Mouse (Mus musculus): ENCODE measurements around the gene Syce3. TPM values are rescaled to one million over a fixed set of nuclear protein-coding genes. Genes with fewer than 3 reads are reported as not detected.

Syce3 gene
- polyA plus RNA-seq, 1 experiment from 2014 or later: 3.4 TPM

- Histone ChIP-seq H3K9ac (ENCODE audit: low read depth, low read length) (peak within 1 kb of the TSS; percentile 82), H3K4me2 (replicated peaks; ENCODE audit: low read depth) (peak within 1 kb of the TSS; percentile 82), H3K27me3 (replicated peaks; ENCODE audit: control insufficient read depth, insufficient read depth, low read length) (no peaks in the 10 kb centered on the region), H3K4me3 (ENCODE audit: low read depth, low read length) (peak within 1 kb of the TSS; percentile 74), H3K36me3 (ENCODE audit: control insufficient read depth, insufficient read depth) (peaks cover 33% of the 10 kb centered on the region), H3K4me1 (replicated peaks; ENCODE audit: control insufficient read depth, insufficient read depth, low read length) (peaks cover 6% of the 10 kb centered on the region; the same call in 1 of the 2 replicates), H3K27ac (ENCODE audit: low read depth, low read length) (peak within 1 kb of the TSS; percentile 63), H3K9me3 (ENCODE audit: control insufficient read depth) (no peaks in the 10 kb centered on the region)
- WGBS: under 1% methylated on average over 63 of the region's 64 CpGs
- peak; percentile 92 for ATAC-seq
- no peak for TF ChIP-seq CTCF (IDR thresholded peaks at IDR 0.05; ENCODE audit: low read depth)
These were observed 54.8 kb downstream of the Syce3 start, which contains the start of the genes Lmf2 and Ncaph2 for GRCm38 (mm10) chr15:89355241-89356187. Gene Lmf2, minus strand, starts transcription at chr15:89355659. Gene Ncaph2, plus strand, starts transcription at chr15:89355719.

DNA sequence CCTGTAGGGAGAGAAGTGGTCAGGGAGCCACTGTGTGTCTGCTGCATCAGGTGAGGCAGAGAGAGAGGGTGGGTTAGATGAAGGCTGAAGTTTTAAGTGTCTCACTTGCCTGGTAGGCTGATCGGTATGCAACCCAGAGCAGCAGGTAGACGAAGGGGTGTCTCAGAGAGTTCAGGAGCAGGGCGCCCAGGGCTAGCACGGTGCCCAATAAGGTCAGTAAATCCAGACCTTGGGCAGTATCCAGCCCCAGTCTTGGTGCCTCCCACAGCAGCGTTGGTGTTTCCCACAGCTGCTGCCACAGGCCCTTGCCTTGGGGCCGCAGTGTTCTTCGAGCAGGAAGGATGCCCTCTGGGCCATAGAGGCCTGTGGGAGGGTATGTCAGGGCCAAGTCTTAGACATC, 55.8 kb downstream of the Syce3 start:
- Histone ChIP-seq H3K9ac (ENCODE audit: low read depth, low read length) (peak overlapping the region; percentile 82), H3K4me3 (ENCODE audit: low read depth, low read length) (peak overlapping the region; percentile 74), H3K27ac (ENCODE audit: low read depth, low read length) (no peak overlapping the region), H3K36me3 (ENCODE audit: control insufficient read depth, insufficient read depth) (peaks cover 30% of the 10 kb centered on the region), H3K4me1 (replicated peaks; ENCODE audit: control insufficient read depth, insufficient read depth, low read length) (peaks cover 6% of the 10 kb centered on the region; the same call in 1 of the 2 replicates), H3K9me3 (ENCODE audit: control insufficient read depth) (no peaks in the 10 kb centered on the region), H3K27me3 (replicated peaks; ENCODE audit: control insufficient read depth, insufficient read depth, low read length) (no peaks in the 10 kb centered on the region), H3K4me2 (replicated peaks; ENCODE audit: low read depth) (peak overlapping the region; percentile 82)
- 80% methylated on average over 7 of the region's 7 CpGs for WGBS
- TF ChIP-seq CTCF (IDR thresholded peaks at IDR 0.05; ENCODE audit: low read depth): no peak
- ATAC-seq: no peak

GRCm38 (mm10) chr15:89353837-89354236, 56.5 kb downstream of the Syce3 start:
- Histone ChIP-seq H3K9ac (ENCODE audit: low read depth, low read length) (no peak overlapping the region), H3K36me3 (ENCODE audit: control insufficient read depth, insufficient read depth) (peaks cover 30% of the 10 kb centered on the region), H3K9me3 (ENCODE audit: control insufficient read depth) (no peaks in the 10 kb centered on the region), H3K4me2 (replicated peaks; ENCODE audit: low read depth) (no peak overlapping the region), H3K27me3 (replicated peaks; ENCODE audit: control insufficient read depth, insufficient read depth, low read length) (no peaks in the 10 kb centered on the region), H3K27ac (ENCODE audit: low read depth, low read length) (no peak overlapping the region), H3K4me1 (replicated peaks; ENCODE audit: control insufficient read depth, insufficient read depth, low read length) (peaks cover 6% of the 10 kb centered on the region; the same call in 1 of the 2 replicates), H3K4me3 (ENCODE audit: low read depth, low read length) (no peak overlapping the region)
- ATAC-seq: no peak
- TF ChIP-seq CTCF (IDR thresholded peaks at IDR 0.05; ENCODE audit: low read depth): no peak
- 94% methylated on average over 16 of the region's 16 CpGs for WGBS

DNA sequence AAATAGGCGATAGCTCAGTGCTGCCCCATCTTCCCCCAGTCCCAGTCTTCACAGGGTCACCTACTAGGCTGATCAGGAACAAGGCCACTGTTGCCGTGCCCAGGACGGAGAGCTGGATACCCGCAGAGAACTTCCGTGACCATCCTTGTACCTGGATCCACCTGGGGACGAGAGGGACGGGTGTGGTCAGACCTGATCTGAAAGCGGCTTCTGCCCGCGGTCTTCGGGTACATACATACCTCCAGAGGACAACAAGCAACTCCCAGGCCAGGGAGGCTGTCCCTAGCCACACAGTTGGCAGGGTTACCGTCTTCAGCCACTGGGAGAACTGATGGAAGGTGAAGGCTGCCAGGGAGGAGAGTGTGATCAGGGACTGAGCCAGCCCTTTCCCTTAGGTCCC, 57.5 kb downstream of the Syce3 start:
- H3K27ac ChIP-seq (ENCODE audit: low read depth, low read length): no peak overlapping the region
- H3K4me1 ChIP-seq (replicated peaks; ENCODE audit: control insufficient read depth, insufficient read depth, low read length): peaks cover 6% of the 10 kb centered on the region; the same call in 1 of the 2 replicates
- TF ChIP-seq CTCF (IDR thresholded peaks at IDR 0.05; ENCODE audit: low read depth): no peak
- H3K4me2 ChIP-seq (replicated peaks; ENCODE audit: low read depth): no peak overlapping the region
- peaks cover 27% of the 10 kb centered on the region for H3K36me3 ChIP-seq (ENCODE audit: control insufficient read depth, insufficient read depth)
- no peaks in the 10 kb centered on the region for H3K27me3 ChIP-seq (replicated peaks; ENCODE audit: control insufficient read depth, insufficient read depth, low read length)
- no peak overlapping the region for H3K4me3 ChIP-seq (ENCODE audit: low read depth, low read length)
- no peak for ATAC-seq
- no peaks in the 10 kb centered on the region for H3K9me3 ChIP-seq (ENCODE audit: control insufficient read depth)
- H3K9ac ChIP-seq (ENCODE audit: low read depth, low read length): no peak overlapping the region
- 94% methylated on average over 12 of the region's 12 CpGs for WGBS

- no peak for TF ChIP-seq CTCF (IDR thresholded peaks at IDR 0.05; ENCODE audit: low read depth)
- 90% methylated on average over 14 of the region's 14 CpGs for WGBS
These were observed 58.2 kb downstream of the Syce3 start for GRCm38 (mm10) chr15:89352054-89352453.

GRCm38 (mm10) chr15:89351302-89351701, 59.0 kb downstream of the Syce3 start:
- Histone ChIP-seq H3K27ac (ENCODE audit: low read depth, low read length) (no peak overlapping the region), H3K27me3 (replicated peaks; ENCODE audit: control insufficient read depth, insufficient read depth, low read length) (no peaks in the 10 kb centered on the region)

More at GRCm38 (mm10) chr15:89352054-89352453, 58.2 kb downstream of the Syce3 start:
- Histone ChIP-seq H3K36me3 (ENCODE audit: control insufficient read depth, insufficient read depth) (peaks cover 27% of the 10 kb centered on the region), H3K27ac (ENCODE audit: low read depth, low read length) (no peak overlapping the region), H3K4me2 (replicated peaks; ENCODE audit: low read depth) (no peak overlapping the region), H3K4me1 (replicated peaks; ENCODE audit: control insufficient read depth, insufficient read depth, low read length) (0 out of 2 replicates have a peak, but pooled peaks cover 3% of the 10 kb centered on the region), H3K4me3 (ENCODE audit: low read depth, low read length) (no peak overlapping the region), H3K9me3 (ENCODE audit: control insufficient read depth) (no peaks in the 10 kb centered on the region), H3K9ac (ENCODE audit: low read depth, low read length) (no peak overlapping the region), H3K27me3 (replicated peaks; ENCODE audit: control insufficient read depth, insufficient read depth, low read length) (no peaks in the 10 kb centered on the region)
- ATAC-seq: no peak

More at GRCm38 (mm10) chr15:89351302-89351701, 59.0 kb downstream of the Syce3 start:
- no peak for TF ChIP-seq CTCF (IDR thresholded peaks at IDR 0.05; ENCODE audit: low read depth)
- H3K9me3 ChIP-seq (ENCODE audit: control insufficient read depth): no peaks in the 10 kb centered on the region
- no peak overlapping the region for H3K9ac ChIP-seq (ENCODE audit: low read depth, low read length)
- WGBS: 88% methylated on average over 15 of the region's 15 CpGs
- H3K4me3 ChIP-seq (ENCODE audit: low read depth, low read length): no peak overlapping the region
- H3K4me2 ChIP-seq (replicated peaks; ENCODE audit: low read depth): no peak overlapping the region
- ATAC-seq: no peak
- no peaks in the 10 kb centered on the region for H3K4me1 ChIP-seq (replicated peaks; ENCODE audit: control insufficient read depth, insufficient read depth, low read length)
- peaks cover 27% of the 10 kb centered on the region for H3K36me3 ChIP-seq (ENCODE audit: control insufficient read depth, insufficient read depth)
